Mouse (Mus musculus): ENCODE results near the gene B230307C23Rik. TPM values are rescaled to one million over a fixed set of nuclear protein-coding genes. Genes with fewer than 3 reads are reported as not detected.

B230307C23Rik gene
- total RNA-seq (2023): 30.8 TPM

DNA sequence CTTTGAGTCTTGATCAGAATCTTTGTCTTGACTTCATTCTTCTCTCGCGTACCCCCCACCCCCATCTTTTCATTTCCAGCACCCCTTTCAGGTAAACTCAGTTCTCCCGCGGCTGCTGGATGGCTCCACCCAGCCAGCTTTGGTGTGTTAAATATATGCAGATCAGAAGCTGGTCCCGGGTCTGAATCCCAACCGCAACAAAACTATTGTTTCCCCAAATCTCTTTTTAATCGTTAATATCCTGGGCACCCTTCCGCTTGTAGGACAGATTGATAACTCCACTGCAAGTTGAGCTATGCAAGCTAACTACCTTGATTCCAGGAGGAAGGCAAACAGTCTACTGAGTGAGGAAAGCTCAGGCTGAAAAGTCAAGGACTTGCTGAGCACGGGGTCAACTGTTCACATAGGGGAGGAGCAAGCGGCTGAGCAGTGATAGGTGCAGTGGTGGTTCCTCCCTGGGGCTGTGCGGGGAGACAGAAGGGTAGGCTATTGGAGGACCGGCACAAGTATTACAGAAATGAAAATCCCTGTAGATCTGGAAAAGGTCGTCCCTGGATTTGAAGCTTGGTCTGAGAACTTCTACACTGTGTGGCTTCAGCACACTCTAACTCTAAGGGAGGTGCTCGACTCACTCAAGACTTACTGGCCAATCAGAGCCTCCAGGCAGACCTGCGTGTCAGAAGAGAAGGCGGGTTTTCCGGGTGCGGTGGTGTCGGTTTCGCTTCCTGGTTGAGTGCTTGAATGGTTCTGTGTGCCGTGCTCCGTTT lies at the start of gene B230307C23Rik:
Gene B230307C23Rik, plus strand, starts transcription at position 700 of the 767 bp plus-strand sequence.

GRCm38 (mm10) chr16:97962151-97962948 lies 34.8 kb upstream of the B230307C23Rik start, which contains the start of the genes C2cd2 and Zbtb21:
Gene C2cd2 (minus strand): TSS chr16:97962598.
Gene Zbtb21 (minus strand): TSS chr16:97962622.

Other genes starting within 250 kb of the B230307C23Rik start
- 0.28 TPM for gene Ripk4, start 233.5 kb upstream of the B230307C23Rik start, total RNA-seq (2023)
- 27.3 TPM for gene Prdm15, start 145.5 kb upstream of the B230307C23Rik start, total RNA-seq (2023)
- gene C2cd2, start 34.7 kb upstream of the B230307C23Rik start, total RNA-seq (2023): 16.8 TPM
- gene Zbtb21, start 34.7 kb upstream of the B230307C23Rik start, total RNA-seq (2023): 93.5 TPM
- gene A630089N07Rik, start 85.1 kb downstream of the B230307C23Rik start, total RNA-seq (2023): 6.1 TPM

Data from CD8-positive naive resting alpha-beta T cell, adult 57 days (primary cell).